Mouse (Mus musculus) Patski (cell line): ENCODE results near the gene Tac1. TPM values are rescaled to one million over a fixed set of nuclear protein-coding genes. Genes with fewer than 3 reads are reported as not detected.
"Not testable (repeated sequence)": the region's sequence is repeated elsewhere in the genome, so short reads cannot be mapped to it uniquely, and the experiment has no call there.

Experiments
- ATAC-seq: fragments of 100-300 bp; one replicate; pipeline ENCODE4 v1.8.0; 2021
- CTCF ChIA-PET: fragments of 350-600 bp; sonication (Branson Sonifier 250); formaldehyde crosslinking; loops from one replicate; lab custom pipeline; 2022; ENCODE audit warnings: inconsistent platforms; lab: Charles Lee
- POLR2A ChIA-PET: fragments of 350-600 bp; sonication (Branson Sonifier 250); formaldehyde crosslinking; loops from one replicate; lab custom pipeline; 2022; ENCODE audit warnings: antibody characterized with exemption, inconsistent platforms; lab: Charles Lee
- DNase-seq: peaks from one replicate; pipeline ENCODE4 v3.0.0-alpha.2; 2011; ENCODE audit warnings: low read depth, low spot score
- H3K27me3 ChIP-seq: fragments of 371-371 bp; one replicate; pipeline ENCODE4 v1.5.1; 2021
- CTCF ChIP-seq: fragments of 100-300 bp; IDR thresholded peaks from one replicate; pipeline ENCODE4 v1.5.1; 2021
- in situ Hi-C: fragments of 300-500 bp; cut with MboI; formaldehyde crosslinking; loops from 3 replicates; pipeline ENCODE4 v1.11.1; 2018; ENCODE audit warnings: low pct_unique_long_range_greater_than_20kb, mixed read lengths
- polyA plus RNA-seq: library from polyadenylated mRNA; unstranded; gene quantifications from one replicate; pipeline ENCODE4 v1.2.3, GENCODE M21; 2021

The Tac1 gene
- polyA plus RNA-seq, 1 experiment from 2014 or later, result not detected

GRCm38 (mm10) chr6:7601353-7602094 is 46.8 kb downstream of the Tac1 start:
- in situ Hi-C loops, result no loop called here
- H3K27me3 ChIP-seq, result peaks cover 11% of the 10 kb centered on the region
- ChIA-PET POLR2A (no interaction called here), CTCF (interaction anchor here (1.0 to 1.2 kb wide), 3 partner anchors 26 to 597 kb away, joined by 3 to 4 read pairs (median 3); no protein-coding TSS in a partner anchor)
- no peak for TF ChIP-seq CTCF
- ATAC-seq (no peak), DNase-seq (no peak)

- POLR2A ChIA-PET, ATAC-seq, DNase-seq, CTCF ChIA-PET, in situ Hi-C loops, H3K27me3 ChIP-seq: not testable (repeated sequence)
These were observed 59.0 kb downstream of the Tac1 start for GRCm38 (mm10) chr6:7613676-7614075.

Other genes with a start within 250 kb of the Tac1 start
- 103 TPM for gene Asns, start 138.4 kb downstream of the Tac1 start, polyA plus RNA-seq